Mouse (Mus musculus): ENCODE results near the gene Snip1.

The Snip1 gene

GRCm38 (mm10) chr4:125099458-125099857 lies 33.0 kb downstream of the Snip1 start:
- DNase-seq (ENCODE audit: extremely low read depth, low read depth), result peak; percentile 40

GRCm38 (mm10) chr4:125101334-125101733 lies 34.9 kb downstream of the Snip1 start:
- no peak for DNase-seq (ENCODE audit: extremely low read depth, low read depth)

GRCm38 (mm10) chr4:125105354-125105753 lies 38.9 kb downstream of the Snip1 start:
- DNase-seq (ENCODE audit: extremely low read depth, low read depth), result no peak

GRCm38 (mm10) chr4:125114638-125115037 lies 48.2 kb downstream of the Snip1 start:
- peak; percentile 60 for DNase-seq (ENCODE audit: extremely low read depth, low read depth)

GRCm38 (mm10) chr4:125115081-125115480 lies 48.6 kb downstream of the Snip1 start:
- no peak for DNase-seq (ENCODE audit: extremely low read depth, low read depth)

- no peak for DNase-seq (ENCODE audit: extremely low read depth, low read depth)
These were observed 49.2 kb downstream of the Snip1 start for GRCm38 (mm10) chr4:125115710-125116089.

- peak; percentile 73 for DNase-seq (ENCODE audit: extremely low read depth, low read depth)
These were observed 49.8 kb downstream of the Snip1 start for GRCm38 (mm10) chr4:125116090-125116861.

GRCm38 (mm10) chr4:125116929-125117328 lies 50.5 kb downstream of the Snip1 start:
- DNase-seq (ENCODE audit: extremely low read depth, low read depth), result no peak

- DNase-seq (ENCODE audit: extremely low read depth, low read depth), result peak; percentile 71
These were observed 51.4 kb downstream of the Snip1 start for GRCm38 (mm10) chr4:125117902-125118320.

GRCm38 (mm10) chr4:125119070-125119469 lies 52.6 kb downstream of the Snip1 start:
- DNase-seq (ENCODE audit: extremely low read depth, low read depth), result no peak

GRCm38 (mm10) chr4:125119721-125120120 lies 53.2 kb downstream of the Snip1 start:
- DNase-seq (ENCODE audit: extremely low read depth, low read depth), result no peak

- DNase-seq (ENCODE audit: extremely low read depth, low read depth), result no peak
These were observed 56.2 kb downstream of the Snip1 start for GRCm38 (mm10) chr4:125122431-125123278.

GRCm38 (mm10) chr4:125123279-125123671 lies 56.8 kb downstream of the Snip1 start:
- no peak for DNase-seq (ENCODE audit: extremely low read depth, low read depth)
